Mouse (Mus musculus): ENCODE results near the gene Map3k5.

Map3k5 gene

DNA sequence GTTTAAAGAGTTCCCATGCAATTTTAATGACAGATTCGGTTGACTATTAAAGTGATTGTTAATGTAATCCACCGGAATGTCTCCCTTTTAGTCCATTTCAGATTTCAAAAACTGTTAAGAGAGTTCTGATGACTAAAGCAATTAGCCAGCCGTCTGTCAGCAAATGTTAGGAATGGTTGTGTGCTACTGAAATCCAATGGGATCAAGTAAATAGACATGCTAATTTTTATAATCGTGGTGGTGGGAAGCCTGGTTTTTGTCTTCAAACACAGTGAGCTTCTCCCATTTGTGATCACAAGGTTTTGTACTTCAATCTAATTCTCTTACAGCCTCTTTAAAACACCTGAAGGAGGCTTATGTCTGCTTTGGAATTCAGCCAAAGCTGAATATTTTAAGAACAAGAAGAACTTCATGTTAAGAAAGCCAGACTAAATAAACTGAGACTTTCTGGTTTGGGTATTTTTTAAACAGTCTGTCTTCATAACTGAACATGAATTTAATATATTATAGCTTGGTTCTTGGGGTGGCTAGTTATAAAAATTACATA is 1.6 kb downstream of the Map3k5 start:
- DNase-seq (ENCODE audit: low spot score): no peak

GRCm38 (mm10) chr10:19936961-19937708 is 2.9 kb downstream of the Map3k5 start:
- DNase-seq (ENCODE audit: low spot score): peak; percentile 3

- DNase-seq (ENCODE audit: low spot score): no peak
Measured at GRCm38 (mm10) chr10:19938738-19939137, 4.5 kb downstream of the Map3k5 start.

DNA sequence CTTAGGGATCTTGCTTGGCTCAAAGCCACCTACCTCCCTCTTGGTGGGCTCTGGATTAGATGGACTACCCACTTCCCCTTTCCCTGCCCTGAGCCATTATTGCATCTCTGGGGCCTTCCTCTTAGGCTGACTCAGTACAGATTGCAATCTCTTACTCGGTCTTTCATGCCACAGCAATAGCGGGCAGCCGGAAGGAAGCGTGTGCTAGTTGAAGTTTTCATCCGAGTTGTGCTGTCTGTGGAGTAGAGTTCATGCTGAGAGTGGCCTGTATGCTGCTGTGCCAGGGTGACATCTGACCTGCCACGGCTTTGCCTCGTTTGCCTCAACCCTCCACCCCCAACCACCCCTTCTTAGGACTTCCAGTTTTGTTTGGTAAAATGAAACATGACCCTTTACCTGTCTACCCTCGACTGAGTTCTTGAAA is 5.0 kb downstream of the Map3k5 start:
- no peak for DNase-seq (ENCODE audit: low spot score)

DNA sequence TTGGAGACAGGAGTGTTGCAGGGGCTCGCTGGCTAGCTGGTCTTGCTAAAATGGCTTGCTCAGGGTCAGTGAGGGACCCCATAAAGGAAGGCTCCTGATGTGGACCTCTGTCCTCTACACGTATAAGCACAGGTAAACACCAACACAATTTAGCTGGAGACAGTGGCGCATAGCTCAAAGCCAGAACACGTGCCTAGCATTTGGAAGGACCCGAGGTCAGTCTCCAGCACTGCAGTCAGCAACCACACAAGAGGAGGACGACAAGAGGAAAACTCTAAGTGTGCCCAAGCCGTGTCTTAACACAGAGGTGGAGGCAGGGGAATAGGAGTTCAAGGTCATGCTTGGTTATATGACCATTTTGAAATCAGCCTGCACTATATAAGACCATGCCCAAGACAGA is 5.9 kb downstream of the Map3k5 start:
- DNase-seq (ENCODE audit: low spot score): no peak

DNA sequence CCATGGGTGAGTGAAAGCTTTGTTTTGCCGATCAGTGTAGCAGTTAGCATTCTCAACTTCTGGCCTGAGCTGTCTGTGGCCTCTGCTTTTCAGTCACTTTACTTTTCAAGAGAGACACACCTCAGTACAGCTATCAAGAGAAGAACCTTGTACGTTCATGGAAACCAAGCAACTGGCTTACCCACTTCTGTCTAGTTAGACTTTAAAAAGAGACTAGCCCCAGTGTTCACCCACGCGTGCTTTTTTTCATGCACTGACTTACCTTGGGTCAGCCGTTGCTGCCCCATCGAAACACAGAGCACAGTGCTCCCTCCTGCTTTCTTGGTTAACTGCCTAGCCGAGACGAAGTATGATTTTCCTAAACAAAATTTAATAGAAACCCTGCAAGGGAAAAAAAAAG is 6.4 kb downstream of the Map3k5 start:
- DNase-seq (ENCODE audit: low spot score): no peak

- DNase-seq (ENCODE audit: low spot score): no peak
Measured at GRCm38 (mm10) chr10:19941063-19941462, 6.8 kb downstream of the Map3k5 start.

DNA sequence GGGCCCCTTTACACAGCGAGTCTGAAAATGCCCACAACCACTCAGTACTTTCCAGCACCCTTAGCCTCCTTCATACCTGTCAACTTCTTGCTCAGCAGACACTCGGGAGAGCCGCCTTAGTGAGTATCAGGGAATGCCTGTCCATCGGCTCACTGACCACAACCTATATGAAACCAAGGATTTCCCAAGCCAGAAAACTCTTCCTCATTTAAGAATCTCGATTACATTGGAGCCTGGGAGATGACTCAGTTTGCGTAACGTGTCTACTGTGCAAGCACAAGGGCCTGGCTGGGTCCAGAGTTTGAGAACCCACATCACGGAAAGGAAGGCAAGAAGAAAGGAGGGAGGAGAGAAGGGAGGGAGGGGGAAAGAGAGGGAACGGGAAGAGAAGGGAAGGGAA is 7.6 kb downstream of the Map3k5 start:
- no peak for DNase-seq (ENCODE audit: low spot score)

GRCm38 (mm10) chr10:19942621-19943020 is 8.3 kb downstream of the Map3k5 start:
- no peak for DNase-seq (ENCODE audit: low spot score)

- no peak for DNase-seq (ENCODE audit: low spot score)
Measured at GRCm38 (mm10) chr10:19945651-19946050, 11.4 kb downstream of the Map3k5 start.

GRCm38 (mm10) chr10:19946644-19947043 is 12.4 kb downstream of the Map3k5 start:
- no peak for DNase-seq (ENCODE audit: low spot score)

DNA sequence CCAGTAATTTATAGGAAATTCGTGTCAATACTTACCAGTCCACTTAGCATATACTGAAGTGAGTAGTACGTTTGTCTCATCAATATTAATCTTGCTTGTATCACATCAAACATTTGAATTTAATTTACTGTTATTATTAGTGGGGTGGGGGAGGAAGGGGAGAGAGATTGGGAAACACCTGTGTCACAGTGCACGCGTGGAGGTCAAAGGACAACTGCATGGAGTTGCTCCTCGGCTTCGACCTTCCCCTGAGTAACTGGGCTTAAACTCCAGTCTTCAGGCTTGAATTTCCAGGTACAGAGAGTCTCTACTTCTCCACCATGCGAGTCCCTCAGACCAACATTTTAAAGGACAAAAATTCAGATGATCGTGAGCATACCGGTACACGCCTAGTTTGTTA is 13.2 kb downstream of the Map3k5 start:
- DNase-seq (ENCODE audit: low spot score): no peak

GRCm38 (mm10) chr10:19947901-19948300 is 13.6 kb downstream of the Map3k5 start:
- DNase-seq (ENCODE audit: low spot score): no peak

GRCm38 (mm10) chr10:19948381-19948780 is 14.1 kb downstream of the Map3k5 start:
- DNase-seq (ENCODE audit: low spot score): no peak

DNA sequence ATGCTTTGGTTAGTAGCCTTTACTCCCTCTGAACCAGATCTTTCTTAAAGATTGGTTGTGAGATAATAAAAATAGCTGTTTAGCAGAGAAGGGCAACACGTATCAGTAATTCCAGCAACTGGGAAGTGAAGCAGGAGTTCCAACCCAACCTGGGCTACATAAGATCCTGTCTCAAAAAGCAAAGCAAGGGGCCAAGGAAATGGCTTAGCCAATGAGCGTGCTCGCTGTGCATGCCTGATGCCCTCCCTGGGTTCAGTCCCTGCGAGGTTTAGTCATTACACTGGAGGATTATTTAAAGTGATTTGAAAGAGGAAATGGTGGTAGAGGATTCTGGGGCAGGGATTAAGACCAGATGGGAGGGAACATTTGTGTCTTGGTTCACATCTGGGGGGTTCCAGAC is 14.8 kb downstream of the Map3k5 start:
- DNase-seq (ENCODE audit: low spot score): no peak

GRCm38 (mm10) chr10:19953032-19953761 is 18.9 kb downstream of the Map3k5 start:
- DNase-seq (ENCODE audit: low spot score): no peak

GRCm38 (mm10) chr10:19954572-19954971 is 20.3 kb downstream of the Map3k5 start:
- DNase-seq (ENCODE audit: low spot score): no peak

GRCm38 (mm10) chr10:19955817-19956216 is 21.5 kb downstream of the Map3k5 start:
- DNase-seq (ENCODE audit: low spot score): no peak

GRCm38 (mm10) chr10:19956745-19957144 is 22.5 kb downstream of the Map3k5 start:
- no peak for DNase-seq (ENCODE audit: low spot score)

DNA sequence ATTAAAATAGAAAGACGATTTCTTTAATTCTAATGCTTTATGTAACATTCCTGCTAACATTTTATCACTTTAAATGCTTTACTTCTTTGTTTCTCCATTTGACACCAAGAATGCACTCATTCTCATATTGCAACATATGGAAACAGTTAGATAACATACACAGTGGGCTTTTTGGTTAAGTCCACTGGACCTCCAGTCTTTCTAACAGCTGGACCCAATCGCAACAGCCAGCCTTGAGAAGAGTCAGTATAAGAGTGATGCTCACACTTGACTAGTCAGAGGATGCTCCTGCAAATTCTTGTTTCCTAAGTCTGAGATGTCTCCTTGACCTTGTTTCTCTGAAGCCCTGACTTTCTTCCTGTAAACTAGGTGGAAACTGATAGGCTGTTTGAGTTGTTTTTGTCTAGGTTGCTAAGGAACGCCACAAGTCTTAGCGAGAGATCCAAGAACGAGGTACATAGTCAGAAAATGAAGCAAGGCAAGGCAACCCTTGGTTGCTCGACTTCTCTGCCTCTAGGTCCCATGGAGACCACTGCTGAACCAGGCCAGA is 26.6 kb downstream of the Map3k5 start:
- DNase-seq (ENCODE audit: low spot score): no peak

DNA sequence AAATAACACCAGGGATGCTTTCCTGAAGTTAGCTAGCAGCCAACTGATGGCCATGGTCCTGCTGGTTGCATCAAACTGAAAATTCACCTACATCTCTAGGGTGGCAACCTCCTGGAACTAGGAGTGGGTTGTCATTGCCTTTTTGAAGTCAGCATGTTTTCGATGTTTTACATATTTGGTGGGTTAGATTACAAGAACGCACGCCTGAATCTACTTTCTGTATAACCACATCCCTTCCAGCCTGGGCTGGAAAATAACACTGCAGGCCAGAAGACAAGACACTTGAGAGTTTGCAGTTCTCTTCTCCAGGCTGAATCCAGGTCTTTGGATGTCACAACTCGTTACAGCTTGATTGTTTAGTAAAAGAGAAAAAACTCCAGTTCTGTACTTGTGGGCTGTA is 28.5 kb downstream of the Map3k5 start:
- DNase-seq (ENCODE audit: low spot score): no peak

GRCm38 (mm10) chr10:19963206-19963605 is 28.9 kb downstream of the Map3k5 start:
- no peak for DNase-seq (ENCODE audit: low spot score)

GRCm38 (mm10) chr10:19964105-19964504 is 29.8 kb downstream of the Map3k5 start:
- no peak for DNase-seq (ENCODE audit: low spot score)
